Mouse (Mus musculus) forebrain, embryonic 11.5 days (tissue): ENCODE measurements around the gene Galnt10. TPM values are rescaled to one million over a fixed set of nuclear protein-coding genes. Genes with fewer than 3 reads are reported as not detected.

Experiments used
- ATAC-seq: fragments of 200-750 bp; cut with Nextera tagmentation; replicated peaks from 2 replicates; pipeline ENCODE4 v1.8.0; 2017; ENCODE audit warnings: moderate TSS enrichment; ENCODE audit not compliant: low FRiP score
- DNase-seq: peaks from one replicate; pipeline ENCODE4 v3.0.0-alpha.2; 2017; ENCODE audit warnings: low spot score
- H3K27ac ChIP-seq: fragments of 300-500 bp; sonication (generic); 2 replicates; pipeline ENCODE4 v1.5.1; 2014; ENCODE audit warnings: low read depth, low read length
- H3K27me3 ChIP-seq: fragments of 300-500 bp; sonication (generic); 2 replicates; pipeline ENCODE4 v1.6.1; 2014; ENCODE audit warnings: mild to moderate bottlenecking, low read length, mixed read lengths; ENCODE audit not compliant: control insufficient read depth, insufficient read depth
- H3K36me3 ChIP-seq: fragments of 300-500 bp; sonication (generic); 2 replicates; pipeline ENCODE4 v1.6.1; 2014; ENCODE audit warnings: mild to moderate bottlenecking, low read length, moderate library complexity, mixed read lengths; ENCODE audit not compliant: control insufficient read depth, insufficient read depth
- H3K4me1 ChIP-seq: fragments of 300-500 bp; sonication (generic); replicated peaks from 2 replicates; pipeline ENCODE4 v1.6.1; 2014; ENCODE audit warnings: low read length, mixed read lengths; ENCODE audit not compliant: control insufficient read depth, insufficient read depth
- H3K4me2 ChIP-seq: fragments of 300-500 bp; sonication (generic); 2 replicates; pipeline ENCODE4 v1.6.1; 2014; ENCODE audit warnings: low read depth, mild to moderate bottlenecking, low read length, moderate library complexity, mixed read lengths; ENCODE audit not compliant: severe bottlenecking
- H3K4me3 ChIP-seq: fragments of 300-500 bp; sonication (generic); 2 replicates; pipeline ENCODE4 v1.5.1; 2014; ENCODE audit warnings: low read depth, low read length
- H3K9ac ChIP-seq: fragments of 300-500 bp; sonication (generic); 2 replicates; pipeline ENCODE4 v1.6.1; 2014; ENCODE audit warnings: low read length
- H3K9me3 ChIP-seq: fragments of 300-500 bp; sonication (generic); 2 replicates; pipeline ENCODE4 v1.6.1; 2016; ENCODE audit warnings: low read length, mixed read lengths; ENCODE audit not compliant: control insufficient read depth
- WGBS: fragments of 180-500 bp; shearing (Covaris S2); extraction: QIAGEN DNeasy Blood & Tissue Kit; methylation state at CpG from one replicate; pipeline ENCODE4 v1.1.7; 2014; 5-methylcytosine and 5-hydroxymethylcytosine counted together
- polyA plus RNA-seq: library from polyadenylated mRNA; unstranded; fragments of >200 nt; fragmentation: Nextera tagmentation; extraction: Ambion mirVana; gene quantifications from 2 replicates; pipeline ENCODE4 v1.2.1, GENCODE M21; 2014

The Galnt10 gene
- polyA plus RNA-seq, 1 experiment from 2014 or later = 18.1 TPM

DNA sequence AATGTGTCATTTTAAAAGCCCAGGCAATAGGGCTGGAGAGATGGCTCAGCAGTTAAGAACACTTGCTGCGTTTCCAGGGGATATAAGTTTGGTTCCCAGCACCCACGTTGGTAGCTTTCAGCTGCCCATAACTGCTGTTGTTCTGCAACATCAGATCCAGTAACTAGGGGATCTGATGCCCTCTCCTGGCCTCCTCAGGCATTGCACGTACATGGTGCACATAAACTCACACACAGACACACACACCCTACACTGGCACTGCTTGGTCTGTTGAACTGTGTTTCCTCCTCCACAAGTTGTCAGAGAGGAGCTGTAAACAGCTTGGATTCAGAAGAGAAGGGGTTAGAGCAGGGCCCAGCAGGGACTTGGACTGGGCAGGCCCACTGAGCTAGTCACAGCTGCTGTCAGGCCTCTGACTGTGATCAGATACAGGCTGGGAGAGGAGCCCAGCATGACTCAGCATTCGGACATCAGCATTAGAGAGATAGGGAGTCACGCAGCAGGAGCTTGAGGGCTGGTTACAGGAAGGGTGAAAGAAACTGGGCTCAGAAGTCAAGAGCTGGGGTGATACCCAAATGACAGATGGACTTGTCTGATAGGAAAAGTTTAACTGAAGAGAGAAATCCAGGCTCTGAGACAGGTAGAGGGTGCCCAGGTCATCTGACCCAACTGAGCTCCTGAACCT lies 62.0 kb downstream of the Galnt10 start:
- Histone ChIP-seq H3K4me3 (no peak overlapping the region), H3K9me3 (no peaks in the 10 kb centered on the region), H3K27ac (no peak overlapping the region), H3K4me2 (no peak overlapping the region), H3K27me3 (no peaks in the 10 kb centered on the region), H3K4me1 (no peaks in the 10 kb centered on the region), H3K9ac (no peak overlapping the region), H3K36me3 (no peaks in the 10 kb centered on the region)
- DNase-seq (no peak), ATAC-seq (no peak)
- WGBS = 92% methylated on average over 5 of the region's 5 CpGs

DNA sequence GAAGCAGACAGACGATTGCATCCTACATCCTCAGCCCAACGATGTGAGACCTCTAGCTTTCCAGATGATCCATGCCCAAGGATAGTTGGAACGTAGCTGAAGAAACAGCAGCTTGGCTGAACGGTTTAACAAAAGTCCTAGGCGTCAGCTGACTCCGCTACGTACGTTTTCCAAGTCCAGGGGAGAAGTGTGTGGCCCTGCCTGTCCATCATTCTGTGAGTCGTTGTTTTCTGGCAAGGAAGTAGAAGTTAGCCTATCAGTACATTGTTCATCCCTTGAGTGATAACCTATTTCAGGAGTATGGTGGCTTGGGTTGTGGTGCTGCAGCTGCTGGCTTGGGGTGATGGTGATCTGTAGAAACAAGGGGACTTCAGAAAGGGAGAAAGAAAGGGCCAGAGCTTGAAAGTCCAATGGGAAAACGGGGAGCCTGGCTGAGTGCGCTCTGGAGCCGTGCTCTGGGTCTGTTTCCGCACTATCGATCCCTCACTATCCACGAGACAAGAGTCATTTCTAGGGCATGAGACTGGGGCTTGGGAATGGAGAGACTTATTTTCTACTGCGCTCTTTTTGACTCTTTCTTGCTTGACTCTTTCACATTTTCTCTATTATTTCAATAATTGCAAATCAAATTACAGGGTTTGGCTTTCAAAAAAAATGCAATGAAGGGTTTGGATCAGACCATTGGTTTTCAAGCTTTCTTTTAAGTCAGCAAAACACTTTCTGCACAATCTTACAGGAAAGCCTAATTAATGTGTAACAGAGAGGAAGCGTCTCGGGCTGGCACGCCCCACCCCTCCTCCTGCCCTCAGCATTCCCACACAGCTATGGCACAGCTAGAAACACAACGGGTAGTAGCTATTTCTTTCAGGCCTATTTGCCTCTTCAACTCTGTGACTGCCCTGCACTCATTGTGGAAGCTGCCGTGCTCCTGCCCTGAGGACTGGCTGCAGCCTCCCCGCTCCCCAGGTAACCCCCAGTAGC lies 63.2 kb downstream of the Galnt10 start:
- Histone ChIP-seq H3K36me3 (no peaks in the 10 kb centered on the region), H3K27me3 (no peaks in the 10 kb centered on the region), H3K9me3 (no peaks in the 10 kb centered on the region), H3K4me2 (no peak overlapping the region), H3K9ac (no peak overlapping the region), H3K27ac (no peak overlapping the region), H3K4me3 (no peak overlapping the region), H3K4me1 (no peaks in the 10 kb centered on the region)
- no peak for ATAC-seq
- 86% methylated on average over 22 of the region's 22 CpGs for WGBS
- DNase-seq = no peak

DNA sequence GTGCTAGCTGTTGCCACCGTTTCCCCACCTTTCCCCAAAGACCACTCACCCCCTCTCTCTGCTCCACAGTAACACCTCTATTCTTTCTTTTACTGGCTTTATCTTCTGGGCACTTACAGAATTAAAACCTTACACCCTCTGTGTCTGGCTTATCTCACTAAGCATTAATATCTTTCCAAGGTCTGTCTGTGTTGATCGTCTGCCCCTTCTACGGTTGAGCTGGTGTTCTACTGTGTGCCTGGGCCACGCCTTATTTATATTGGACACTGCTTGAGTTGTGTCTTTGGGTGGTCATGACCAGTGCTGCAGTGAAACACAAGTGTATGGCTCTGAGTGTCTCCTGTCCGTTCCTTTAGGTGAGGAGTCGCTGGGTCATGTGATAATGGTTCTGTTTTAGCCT lies 68.7 kb downstream of the Galnt10 start:
- no peak overlapping the region for H3K9ac ChIP-seq

DNA sequence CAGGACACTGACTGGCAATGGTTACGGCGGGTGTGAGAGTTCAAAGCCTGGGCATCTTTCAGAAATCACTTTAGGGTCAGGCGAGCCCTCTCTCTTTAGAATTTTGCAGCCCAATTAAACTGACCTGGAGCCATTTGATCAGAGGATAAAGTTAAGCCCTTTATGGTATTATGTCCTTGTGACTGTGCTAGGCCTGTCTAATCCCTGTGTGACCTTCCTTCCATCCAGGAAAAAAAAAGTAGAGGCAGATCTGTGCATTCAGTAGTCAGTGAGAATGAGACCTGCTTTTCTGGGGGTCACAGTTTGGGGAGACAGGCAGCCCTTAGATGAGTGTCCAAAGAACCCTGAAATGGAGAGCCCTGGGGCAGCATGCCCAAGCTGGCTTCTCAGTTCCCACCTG lies 71.5 kb downstream of the Galnt10 start:
- Histone ChIP-seq H3K4me2 (no peak overlapping the region), H3K4me1 (0 out of 2 replicates have a peak, but pooled peaks cover 2% of the 10 kb centered on the region), H3K36me3 (no peaks in the 10 kb centered on the region), H3K27ac (no peak overlapping the region), H3K27me3 (no peaks in the 10 kb centered on the region), H3K9ac (no peak overlapping the region), H3K9me3 (no peaks in the 10 kb centered on the region), H3K4me3 (no peak overlapping the region)
- DNase-seq (no peak), ATAC-seq (no peak)
- WGBS = 21% methylated on average over 3 of the region's 3 CpGs

More for the DNA sequence above, 68.7 kb downstream of the Galnt10 start:
- Histone ChIP-seq H3K4me2 (no peak overlapping the region), H3K27ac (no peak overlapping the region), H3K4me3 (no peak overlapping the region), H3K27me3 (no peaks in the 10 kb centered on the region), H3K4me1 (0 out of 2 replicates have a peak, but pooled peaks cover 2% of the 10 kb centered on the region), H3K36me3 (no peaks in the 10 kb centered on the region), H3K9me3 (no peaks in the 10 kb centered on the region)
- DNase-seq = no peak
- ATAC-seq = no peak
- whole genome bisulfite sequencing = 92% methylated on average over 6 of the region's 6 CpGs

DNA sequence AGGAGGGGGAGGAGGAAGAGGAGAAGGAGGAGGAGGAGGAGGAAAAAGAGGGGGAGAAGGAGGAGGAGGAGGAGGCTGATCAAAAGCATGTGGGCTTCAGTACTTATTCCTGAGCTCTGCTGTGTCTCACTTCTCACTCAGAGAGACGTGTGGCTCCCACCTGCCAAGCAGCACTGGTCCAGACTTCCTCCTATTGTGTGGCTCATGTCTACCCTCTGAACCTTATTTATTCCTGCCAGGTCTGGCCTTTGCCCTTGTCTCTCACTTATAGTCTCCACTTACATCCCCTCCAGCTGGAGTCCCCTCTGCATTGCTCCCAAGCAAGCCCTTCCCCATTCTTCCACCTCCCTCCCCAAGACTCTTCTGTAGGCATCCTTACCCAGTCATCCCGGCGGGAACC lies 72.2 kb downstream of the Galnt10 start:
- H3K4me3 ChIP-seq = no peak overlapping the region

DNA sequence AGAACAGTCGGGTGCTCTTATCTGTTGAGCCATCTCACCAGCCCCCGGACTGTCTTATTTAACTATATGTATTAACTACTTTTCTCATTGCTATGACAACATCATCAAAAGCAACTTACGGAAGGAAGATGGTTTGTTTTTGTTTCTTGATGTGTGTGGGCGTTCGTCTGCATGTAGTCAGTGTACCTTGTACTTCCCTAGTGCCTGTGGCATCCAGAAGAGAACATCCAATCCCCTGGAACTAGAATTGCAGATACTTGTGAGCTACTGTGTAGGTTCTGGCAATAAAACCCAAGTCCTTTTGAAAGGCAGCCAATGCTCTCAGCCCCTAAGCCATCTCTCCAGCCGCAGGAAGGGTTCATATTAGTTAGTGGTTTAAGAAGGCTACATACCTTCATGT lies 72.8 kb downstream of the Galnt10 start:
- Histone ChIP-seq H3K36me3 (no peaks in the 10 kb centered on the region), H3K4me2 (no peak overlapping the region), H3K4me3 (no peak overlapping the region), H3K27me3 (no peaks in the 10 kb centered on the region), H3K9ac (no peak overlapping the region), H3K27ac (no peak overlapping the region), H3K9me3 (no peaks in the 10 kb centered on the region), H3K4me1 (0 out of 2 replicates have a peak, but pooled peaks cover 2% of the 10 kb centered on the region)
- no peak for ATAC-seq
- no peak for DNase-seq
- 94% methylated on average over 6 of the region's 6 CpGs for WGBS

More for the DNA sequence above, 72.2 kb downstream of the Galnt10 start:
- no peaks in the 10 kb centered on the region for H3K36me3 ChIP-seq
- H3K4me2 ChIP-seq = no peak overlapping the region
- ATAC-seq (no peak), DNase-seq (no peak)
- H3K4me1 ChIP-seq = 0 out of 2 replicates have a peak, but pooled peaks cover 2% of the 10 kb centered on the region
- no peaks in the 10 kb centered on the region for H3K9me3 ChIP-seq
- no peak overlapping the region for H3K27ac ChIP-seq
- no peak overlapping the region for H3K9ac ChIP-seq
- no peaks in the 10 kb centered on the region for H3K27me3 ChIP-seq
- WGBS = 62% methylated on average over 3 of the region's 3 CpGs

DNA sequence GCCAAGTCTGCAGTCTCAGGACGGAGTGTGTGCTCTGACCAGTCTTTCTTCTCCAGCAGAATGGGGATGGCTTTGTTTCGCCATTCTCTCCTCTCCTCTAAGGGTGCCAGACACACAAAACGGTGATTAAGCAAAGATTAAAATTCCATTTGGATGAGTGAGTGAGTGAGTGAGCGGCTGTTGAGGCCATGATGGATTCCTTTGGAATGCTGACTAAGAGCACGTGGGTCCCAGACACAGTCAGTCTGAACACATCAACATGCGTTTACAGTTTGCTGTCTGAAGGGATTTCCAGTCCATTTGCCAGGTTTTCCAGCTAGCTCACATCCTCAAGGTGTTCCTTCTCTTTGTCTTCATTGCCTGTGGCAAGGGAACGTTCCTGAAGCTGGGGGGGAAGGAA lies 74.4 kb downstream of the Galnt10 start:
- H3K27ac ChIP-seq = no peak overlapping the region
- no peaks in the 10 kb centered on the region for H3K9me3 ChIP-seq
- DNase-seq (no peak), ATAC-seq (no peak)
- no peak overlapping the region for H3K4me2 ChIP-seq
- H3K36me3 ChIP-seq = no peaks in the 10 kb centered on the region
- no peak overlapping the region for H3K9ac ChIP-seq
- WGBS = 21% methylated on average over 7 of the region's 7 CpGs
- no peaks in the 10 kb centered on the region for H3K27me3 ChIP-seq
- 0 out of 2 replicates have a peak, but pooled peaks cover 2% of the 10 kb centered on the region for H3K4me1 ChIP-seq
- H3K4me3 ChIP-seq = no peak overlapping the region

DNA sequence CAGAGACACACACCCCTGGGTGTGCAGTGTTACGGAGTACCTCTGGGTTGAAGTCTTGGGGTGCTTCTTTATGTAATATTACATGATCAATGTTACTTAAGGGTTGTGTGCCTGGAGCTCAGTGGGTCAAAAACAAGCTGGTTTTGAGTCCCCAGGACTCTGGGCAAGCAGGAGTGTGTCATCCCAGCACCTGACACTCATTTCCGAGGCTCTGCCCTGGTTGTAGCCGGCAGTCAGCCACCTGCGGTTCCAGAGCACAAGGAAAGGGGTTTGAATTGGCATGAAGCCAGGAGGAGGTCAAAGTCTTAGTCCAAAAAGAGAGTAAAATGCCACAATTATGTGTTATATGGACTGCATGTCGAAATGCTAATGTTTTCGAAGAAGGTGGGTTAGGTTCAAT lies 74.8 kb downstream of the Galnt10 start:
- H3K4me2 ChIP-seq = no peak overlapping the region
- H3K27me3 ChIP-seq = no peaks in the 10 kb centered on the region
- no peaks in the 10 kb centered on the region for H3K36me3 ChIP-seq
- no peaks in the 10 kb centered on the region for H3K9me3 ChIP-seq
- ATAC-seq (no peak), DNase-seq (no peak)
- H3K9ac ChIP-seq = no peak overlapping the region
- 75% methylated on average over 6 of the region's 6 CpGs for WGBS
- no peak overlapping the region for H3K4me3 ChIP-seq
- 0 out of 2 replicates have a peak, but pooled peaks cover 2% of the 10 kb centered on the region for H3K4me1 ChIP-seq
- no peak overlapping the region for H3K27ac ChIP-seq
